Comparison of ENCODE assay signal across 8 mouse cellular contexts in genomic region chr19:57313891-57314345, GRCm38 (mm10). TPM values are rescaled to one million over a fixed set of nuclear protein-coding genes. Genes with fewer than 3 reads are reported as not detected.
DNase-seq lines count a peak whose midpoint lies in the region; ATAC-seq lines count a peak whose summit lies in the region.

No protein-coding gene starts in this region.

- intact Hi-C loops in gastrocnemius, postnatal 14 days (cut with DNase I; ENCODE audit: low total_unique reads) = no loop called here

- H3K4me3 ChIP-seq in brown adipose tissue, adult 24 weeks (ENCODE audit: insufficient read depth, low read depth, low read length) = peak overlapping the region; percentile 88
- H3K4me3 ChIP-seq in hindbrain, embryonic 10.5 days = peak overlapping the region; percentile 69
- peak overlapping the region; percentile 69 for H3K4me3 ChIP-seq in midbrain, embryonic 13.5 days (replicated peaks)

- H3K36me3 ChIP-seq in hindbrain, embryonic 10.5 days = no peaks in the 10 kb centered on the region
- no peaks in the 10 kb centered on the region for H3K36me3 ChIP-seq in midbrain, embryonic 13.5 days

- 81% methylated on average over 3 of the region's 3 CpGs for WGBS in hindbrain, embryonic 10.5 days
- 64% methylated on average over 3 of the region's 3 CpGs for WGBS in midbrain, embryonic 13.5 days

- H3K4me1 ChIP-seq in brown adipose tissue, adult 24 weeks (ENCODE audit: control insufficient read depth, insufficient read depth, insufficient read length, low read length) = peaks cover 29% of the 10 kb centered on the region
- peaks cover 12% of the 10 kb centered on the region for H3K4me1 ChIP-seq in hindbrain, embryonic 10.5 days (replicated peaks)
- H3K4me1 ChIP-seq in midbrain, embryonic 13.5 days (replicated peaks) = peaks cover 18% of the 10 kb centered on the region

- ATAC-seq in midbrain, embryonic 13.5 days = no peak
- ATAC-seq in erythroid progenitor cell, adult 5-6 weeks (replicated peaks; ENCODE audit: low FRiP score, poor library complexity, severe bottlenecking) = no peak

- H3K27ac ChIP-seq in brown adipose tissue, adult 24 weeks (replicated peaks; ENCODE audit: low read depth, low read length) = peak overlapping the region; percentile 100
- peak overlapping the region; percentile 77; the same call in 1 of the 2 replicates for H3K27ac ChIP-seq in hindbrain, embryonic 10.5 days
- H3K27ac ChIP-seq in midbrain, embryonic 13.5 days = peak overlapping the region; percentile 84

- H3K9me3 ChIP-seq in hindbrain, embryonic 10.5 days = no peaks in the 10 kb centered on the region
- H3K9me3 ChIP-seq in midbrain, embryonic 13.5 days = no peaks in the 10 kb centered on the region

- peak; percentile 22 for DNase-seq in layer of hippocampus, adult 11-12 months (ENCODE audit: low spot score)
- no peak for DNase-seq in layer of hippocampus, postnatal 36 days
- DNase-seq in hindbrain, embryonic 10.5 days (ENCODE audit: low spot score) = no peak
- no peak for DNase-seq in gastrocnemius, postnatal 14 days
- no peak for DNase-seq in lung, postnatal 10 days

- peak overlapping the region; percentile 97 for H3K4me2 ChIP-seq in midbrain, embryonic 13.5 days (replicated peaks)

- peak overlapping the region; percentile 80 for H3K9ac ChIP-seq in midbrain, embryonic 13.5 days (replicated peaks)

- H3K27me3 ChIP-seq in hindbrain, embryonic 10.5 days (ENCODE audit: insufficient read depth, poor library complexity, severe bottlenecking) = peaks cover 55% of the 10 kb centered on the region
- peaks cover 6% of the 10 kb centered on the region; the same call in 1 of the 2 replicates for H3K27me3 ChIP-seq in midbrain, embryonic 13.5 days

RNA-seq across cellular contexts. Expression of gene Ablim1, which starts 0.8 kb away (rescaled TPM):
- 10 to 100 TPM; 73.6 to 81.1 TPM for total RNA-seq in layer of hippocampus, postnatal 36 days (2021)
- polyA plus RNA-seq in brown adipose tissue, adult 24 weeks (2012; ENCODE audit: insufficient read depth, insufficient read length, missing spikeins) = 52.5 and 54.2 TPM in 2 replicates
- 16.1 and 17.7 TPM in 2 replicates for polyA plus RNA-seq in hindbrain, embryonic 10.5 days (2016; fragmentation: Nextera tagmentation; extraction: Ambion mirVana)
- 31.3 and 34.4 TPM in 2 replicates for polyA plus RNA-seq in midbrain, embryonic 13.5 days (2015; fragmentation: Nextera tagmentation; extraction: Ambion mirVana)
- total RNA-seq in erythroid progenitor cell, adult 5-6 weeks (2015; ENCODE audit: low replicate concordance) = 12.6 and 18.4 TPM in 2 replicates
- 7.6 and 10.0 TPM in 2 replicates for total RNA-seq in erythroid progenitor cell, adult 5-6 weeks (2017; ENCODE audit: low replicate concordance)
- total RNA-seq in gastrocnemius, postnatal 14 days (2021) = 10 to 100 TPM; 50.6 to 57.8 TPM

RNA-seq across cellular contexts. Expression of gene Fam160b1, which starts 46.6 kb away (rescaled TPM):
- 10 to 100 TPM; 23.3 to 25.0 TPM for total RNA-seq in layer of hippocampus, postnatal 36 days (2021)
- 9.0 and 9.3 TPM in 2 replicates for polyA plus RNA-seq in brown adipose tissue, adult 24 weeks (2012; ENCODE audit: insufficient read depth, insufficient read length, missing spikeins)
- 10.8 and 12.8 TPM in 2 replicates for polyA plus RNA-seq in hindbrain, embryonic 10.5 days (2016; fragmentation: Nextera tagmentation; extraction: Ambion mirVana)
- 14.2 TPM in 2 replicates for polyA plus RNA-seq in midbrain, embryonic 13.5 days (2015; fragmentation: Nextera tagmentation; extraction: Ambion mirVana)
- 19.5 and 20.1 TPM in 2 replicates for total RNA-seq in erythroid progenitor cell, adult 5-6 weeks (2015; ENCODE audit: low replicate concordance)
- total RNA-seq in erythroid progenitor cell, adult 5-6 weeks (2017; ENCODE audit: low replicate concordance) = 8.5 and 15.5 TPM in 2 replicates
- total RNA-seq in gastrocnemius, postnatal 14 days (2021) = 1 to 10 TPM; 8.1 to 8.6 TPM
